Mouse (Mus musculus) lung, adult 18-20 months (tissue): ENCODE measurements around the gene Olfr48.

Experiments used
- DNase-seq, 2 experiments: peaks; one replicate each; pipeline ENCODE4 v3.0.0; 2022; ENCODE audit warnings: mixed read lengths in 2 of 2

Gene Olfr48

GRCm38 (mm10) chr2:89848105-89848504 is at the start of gene Olfr48:
Gene Olfr48, minus strand, starts transcription at chr2:89848205.
- DNase-seq, result no peak

GRCm38 (mm10) chr2:89878137-89878536 is 30.1 kb upstream of the Olfr48 start, which contains the start of gene Olfr1257:
Gene Olfr1257, plus strand, starts transcription at chr2:89878437.
- DNase-seq, result no peak

- no peak for DNase-seq
These were observed 1.2 kb upstream of the Olfr48 start for GRCm38 (mm10) chr2:89849230-89849629.

GRCm38 (mm10) chr2:89841455-89841854 is 6.5 kb downstream of the Olfr48 start, which contains the start of gene Olfr1256:
Gene Olfr1256, minus strand, starts transcription at chr2:89841555.
- no peak for DNase-seq

- DNase-seq, result no peak
These were observed 27.8 kb downstream of the Olfr48 start for GRCm38 (mm10) chr2:89820216-89820615.

- DNase-seq, result no peak
These were observed 36.3 kb downstream of the Olfr48 start, which contains the start of gene Olfr1255 for GRCm38 (mm10) chr2:89811751-89812150. Gene Olfr1255, plus strand, starts transcription at chr2:89812051.

- no peak for DNase-seq
These were observed 37.3 kb downstream of the Olfr48 start for GRCm38 (mm10) chr2:89810751-89811150.

GRCm38 (mm10) chr2:89799583-89799982 is 48.4 kb downstream of the Olfr48 start:
- DNase-seq, result no peak

GRCm38 (mm10) chr2:89793519-89793918 is 54.5 kb downstream of the Olfr48 start, which contains the start of gene Olfr1254:
Gene Olfr1254, minus strand, starts transcription at chr2:89793619.
- no peak for DNase-seq
